Mouse (Mus musculus) embryonic fibroblast, embryonic 13.5 days (primary cell): Measurements from ENCODE around the gene Pithd1. TPM values are rescaled to one million over a fixed set of nuclear protein-coding genes. Genes with fewer than 3 reads are reported as not detected.

Experiments
- H3K27ac ChIP-seq: 2 replicates; pipeline ENCODE4 v1.5.1; 2012; ENCODE audit warnings: low read length, control low read depth, inconsistent platforms; ENCODE audit not compliant: insufficient read depth
- H3K4me1 ChIP-seq: 2 replicates; pipeline ENCODE4 v1.6.1; 2011; ENCODE audit warnings: low read length; ENCODE audit not compliant: control insufficient read depth, insufficient read depth
- H3K4me3 ChIP-seq: 2 replicates; pipeline ENCODE4 v1.5.1; 2011; ENCODE audit warnings: mild to moderate bottlenecking, control low read depth, low read length; ENCODE audit not compliant: insufficient read depth
- CTCF ChIP-seq: IDR thresholded peaks from 2 replicates; pipeline ENCODE4 v1.5.1; 2011; ENCODE audit warnings: mild to moderate bottlenecking, control low read depth, low read length, moderate library complexity, borderline replicate concordance; ENCODE audit not compliant: insufficient read depth
- POLR2A ChIP-seq: IDR thresholded peaks from 2 replicates; pipeline ENCODE4 v1.6.1; 2011; ENCODE audit warnings: low read depth, mild to moderate bottlenecking, control low read depth, low read length, moderate library complexity
- polyA plus RNA-seq: library from polyadenylated mRNA; stranded (reverse); fragments of >200 nt; gene quantifications from 2 replicates; pipeline ENCODE4 v1.2.4, GENCODE M21; 2011; ENCODE audit warnings: low read depth; ENCODE audit not compliant: missing spikeins, insufficient read length

The Pithd1 gene
- polyA plus RNA-seq, 1 experiment, result 22.1 TPM

DNA sequence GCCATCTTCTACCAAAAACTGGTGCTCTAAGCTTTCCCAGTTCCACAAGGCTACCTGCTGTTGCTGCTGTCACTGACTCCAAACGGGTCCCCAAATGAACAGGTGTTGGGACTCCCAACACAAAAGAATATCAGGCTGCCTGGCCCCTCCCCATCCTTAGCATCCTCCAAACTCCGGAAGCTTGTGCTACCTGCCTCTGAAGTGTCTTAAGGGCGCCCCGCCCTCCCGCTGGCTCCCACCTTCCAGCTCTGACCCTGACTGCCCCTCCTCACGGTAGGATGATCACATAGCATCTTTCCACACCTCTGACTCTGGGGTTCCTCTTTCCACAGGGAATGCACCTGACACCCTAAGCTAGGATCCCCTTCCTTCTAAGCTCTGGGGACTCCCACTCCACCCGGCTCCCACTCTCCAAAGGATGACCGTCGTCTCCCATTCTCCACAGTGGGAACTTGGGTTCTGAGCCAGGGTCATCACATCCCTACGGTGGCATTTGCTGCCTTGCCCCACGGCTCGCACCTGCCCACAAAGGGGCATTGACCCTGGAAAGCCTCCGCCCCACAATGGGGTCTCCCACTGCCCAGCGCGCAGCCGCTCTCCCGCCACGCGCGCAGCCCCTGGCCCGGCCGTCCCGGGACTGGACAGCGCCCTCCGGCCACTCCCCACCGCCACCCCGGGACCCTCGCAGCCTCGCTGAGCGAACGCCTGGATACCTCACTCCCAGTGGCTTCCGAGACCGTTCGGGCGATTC is 15.1 kb downstream of the Pithd1 start:
- peak overlapping the region; percentile 93 for H3K4me3 ChIP-seq
- H3K4me1 ChIP-seq, result peaks cover 3% of the 10 kb centered on the region; the same call in 1 of the 2 replicates
- TF ChIP-seq POLR2A (no peak; the same call in 1 of the 2 replicates), CTCF (no peak)
- H3K27ac ChIP-seq, result no peak overlapping the region

DNA sequence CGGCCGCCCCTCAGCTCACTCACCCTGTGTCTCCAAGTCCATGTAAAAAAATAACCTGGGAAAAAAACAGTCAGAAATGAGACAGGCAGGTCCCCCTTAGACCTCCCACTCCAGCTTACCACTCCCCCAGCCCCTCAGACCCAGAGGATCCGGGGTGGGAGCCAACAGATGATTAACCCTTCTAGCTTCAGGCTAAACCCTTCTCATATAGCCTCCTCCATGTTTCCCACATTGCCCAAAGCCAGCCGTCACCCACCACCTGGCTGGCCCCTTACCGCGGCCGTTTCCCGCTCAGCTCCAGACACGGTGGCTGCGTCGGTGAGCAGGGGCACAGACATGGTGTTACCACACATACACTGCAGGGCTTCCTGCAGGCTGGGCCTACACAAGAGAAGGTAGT is 16.5 kb downstream of the Pithd1 start:
- no peak overlapping the region for H3K4me3 ChIP-seq
- TF ChIP-seq CTCF, result no peak
- TF ChIP-seq POLR2A, result no peak
- H3K27ac ChIP-seq, result no peak overlapping the region

DNA sequence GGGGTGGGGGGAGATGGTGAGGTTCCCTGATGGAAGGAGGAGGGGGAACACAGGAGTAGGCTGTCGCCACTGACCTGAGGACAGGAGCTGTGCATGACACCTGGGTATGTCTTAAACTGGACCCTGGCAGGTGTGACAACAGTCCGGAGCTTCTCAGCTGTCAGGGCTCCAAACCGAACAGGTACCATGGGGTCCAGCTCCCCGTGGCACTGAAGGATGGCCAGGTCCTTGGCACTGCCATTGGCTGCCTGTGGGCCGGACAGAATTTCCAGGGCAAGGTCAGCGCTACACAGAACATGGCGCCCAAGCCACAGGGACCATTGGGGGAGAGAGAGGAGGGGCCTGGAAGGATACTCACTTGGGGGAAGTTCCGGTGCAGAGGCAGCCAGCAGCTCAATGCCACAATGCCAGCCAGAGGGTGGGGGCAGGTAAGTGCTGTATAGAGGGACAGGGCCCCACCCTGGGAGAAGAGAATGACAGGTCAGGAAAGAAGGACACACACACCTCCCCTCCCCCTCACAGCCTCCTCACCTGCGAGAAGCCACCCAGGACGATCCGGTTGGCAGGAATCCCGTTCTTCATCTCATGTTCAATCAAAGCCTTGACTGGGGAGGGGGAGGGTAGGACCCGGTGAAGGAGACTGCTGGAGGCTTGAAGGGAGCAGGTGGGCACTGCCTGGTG is 17.9 kb downstream of the Pithd1 start:
- Histone ChIP-seq H3K4me3 (no peak overlapping the region), H3K4me1 (peaks cover 3% of the 10 kb centered on the region; the same call in 1 of the 2 replicates), H3K27ac (no peak overlapping the region)
- no peak for TF ChIP-seq CTCF
- TF ChIP-seq POLR2A, result no peak

More for the DNA sequence above, 16.5 kb downstream of the Pithd1 start:
- peaks cover 3% of the 10 kb centered on the region; the same call in 1 of the 2 replicates for H3K4me1 ChIP-seq

DNA sequence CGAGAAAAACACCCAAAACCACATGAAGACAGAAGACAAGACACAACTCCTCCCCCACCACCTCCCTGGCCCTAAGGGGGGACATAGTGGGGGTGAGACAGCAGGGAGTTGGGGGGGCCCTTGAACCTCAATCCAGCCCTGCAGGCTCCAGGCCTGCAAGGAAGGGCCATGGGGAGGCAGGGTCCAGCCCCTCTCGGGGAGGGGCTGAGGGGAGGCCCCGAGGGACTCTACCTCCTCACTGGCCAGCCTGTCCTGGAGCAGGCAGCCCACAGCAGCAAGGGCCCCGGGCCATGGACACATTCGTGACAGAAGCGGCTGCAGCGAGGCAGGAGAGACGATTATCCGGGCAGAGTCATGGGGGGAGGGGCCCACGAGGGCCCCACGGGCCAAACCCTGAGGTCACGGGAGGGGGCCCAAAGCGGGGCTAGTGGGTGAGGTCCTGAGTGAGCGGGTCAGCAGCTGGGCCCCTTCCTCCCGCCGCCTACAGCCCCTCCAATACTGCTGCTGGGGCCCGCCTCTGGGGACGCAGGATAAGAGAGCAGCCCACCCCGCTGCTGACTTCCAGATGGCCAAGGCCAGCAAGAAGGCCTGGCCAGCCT is 18.7 kb downstream of the Pithd1 start:
- Histone ChIP-seq H3K27ac (no peak overlapping the region), H3K4me3 (no peak overlapping the region), H3K4me1 (peaks cover 2% of the 10 kb centered on the region; the same call in 1 of the 2 replicates)
- no peak for TF ChIP-seq POLR2A
- no peak for TF ChIP-seq CTCF

DNA sequence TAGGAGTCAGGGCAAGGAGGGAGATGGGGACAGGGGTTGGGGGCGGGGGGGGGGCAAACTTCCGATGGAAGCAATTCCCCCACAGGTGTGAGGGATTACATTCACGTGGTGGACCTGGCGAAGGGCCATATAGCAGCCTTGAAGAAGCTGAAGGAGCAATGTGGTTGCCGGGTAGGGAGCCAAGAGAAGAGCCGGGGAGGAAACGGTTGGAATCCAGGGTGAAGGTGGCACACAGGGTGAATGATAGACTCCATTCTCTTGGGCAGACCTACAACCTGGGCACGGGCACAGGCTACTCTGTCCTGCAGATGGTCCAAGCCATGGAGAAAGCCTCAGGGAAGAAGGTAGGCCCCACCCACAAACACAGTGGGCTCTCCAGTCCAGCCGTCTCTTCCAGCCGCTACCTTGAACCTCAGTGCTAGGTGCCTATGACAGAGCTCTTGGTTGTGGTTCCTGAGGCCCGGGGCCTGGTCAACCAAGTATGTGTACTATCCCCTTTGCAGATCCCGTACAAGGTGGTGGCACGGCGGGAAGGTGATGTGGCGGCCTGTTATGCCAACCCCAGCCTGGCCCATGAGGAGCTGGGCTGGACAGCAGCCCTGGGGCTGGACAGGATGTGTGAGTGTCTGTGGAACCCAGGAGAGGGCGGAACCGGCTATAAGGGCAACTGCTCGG is 19.8 kb downstream of the Pithd1 start:
- no peak overlapping the region for H3K4me3 ChIP-seq
- H3K27ac ChIP-seq, result no peak overlapping the region
- H3K4me1 ChIP-seq, result no peaks in the 10 kb centered on the region; the same call in 1 of the 2 replicates
- TF ChIP-seq CTCF, result no peak
- no peak for TF ChIP-seq POLR2A

DNA sequence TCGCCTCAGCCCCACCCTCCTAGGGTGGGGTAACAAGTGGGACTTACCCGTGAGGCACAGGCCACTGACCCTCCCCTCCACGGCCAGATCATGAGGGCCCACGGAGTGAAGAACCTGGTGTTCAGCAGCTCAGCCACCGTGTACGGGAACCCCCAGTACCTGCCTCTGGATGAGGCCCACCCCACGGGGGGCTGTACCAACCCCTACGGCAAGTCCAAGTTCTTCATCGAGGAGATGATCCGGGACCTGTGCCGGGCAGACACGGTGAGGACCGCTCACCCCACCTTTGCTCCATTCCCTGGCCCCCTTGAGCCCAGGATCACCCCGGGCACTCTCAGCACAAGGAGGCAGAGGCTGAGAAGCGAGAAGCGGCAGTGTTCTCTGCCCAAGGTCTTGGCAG is 20.8 kb downstream of the Pithd1 start:
- Histone ChIP-seq H3K4me1 (no peaks in the 10 kb centered on the region; the same call in 1 of the 2 replicates), H3K4me3 (no peak overlapping the region), H3K27ac (no peak overlapping the region)
- TF ChIP-seq POLR2A (no peak), CTCF (no peak)

- Histone ChIP-seq H3K4me3 (no peak overlapping the region; the same call in 1 of the 2 replicates), H3K27ac (peak overlapping the region; percentile 31; the same call in 1 of the 2 replicates), H3K4me1 (no peaks in the 10 kb centered on the region; the same call in 1 of the 2 replicates)
- TF ChIP-seq POLR2A, result no peak
- TF ChIP-seq CTCF, result no peak
Measured at GRCm38 (mm10) chr4:135965113-135965512, 22.0 kb downstream of the Pithd1 start.

DNA sequence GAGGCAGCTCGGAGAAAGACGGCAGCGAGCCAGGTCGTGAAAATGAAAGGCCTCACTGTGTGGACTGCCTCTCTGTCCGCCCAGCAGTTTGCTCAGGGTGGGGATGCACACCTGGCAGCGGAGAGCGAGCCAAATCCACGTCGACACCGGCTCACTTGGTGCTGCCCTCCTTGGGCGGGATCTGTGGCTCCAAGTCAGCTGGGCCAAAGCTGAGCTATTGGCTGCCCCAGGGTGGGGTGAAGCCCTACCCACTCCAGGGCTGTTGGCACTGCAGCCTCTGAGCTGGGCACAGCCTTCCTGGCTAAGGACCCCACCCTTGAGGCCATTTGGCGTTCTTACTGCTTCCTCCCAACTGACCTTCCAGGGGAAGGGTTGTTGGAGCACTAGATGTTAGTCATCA is 22.6 kb downstream of the Pithd1 start:
- TF ChIP-seq CTCF (no peak), POLR2A (peak; percentile 85)
- Histone ChIP-seq H3K4me3 (peak overlapping the region; percentile 84), H3K4me1 (no peaks in the 10 kb centered on the region; the same call in 1 of the 2 replicates), H3K27ac (peak overlapping the region; percentile 45)
